Mouse (Mus musculus) kidney, adult 11 months (tissue): Measurements from ENCODE around the gene Rhox4g.
"Not testable (repeated sequence)": the region's sequence is repeated elsewhere in the genome, so short reads cannot be mapped to it uniquely, and the experiment has no call there.

Experiments used
- DNase-seq: peaks from one replicate; pipeline ENCODE4 v3.0.0; 2022

Rhox4g gene

DNA sequence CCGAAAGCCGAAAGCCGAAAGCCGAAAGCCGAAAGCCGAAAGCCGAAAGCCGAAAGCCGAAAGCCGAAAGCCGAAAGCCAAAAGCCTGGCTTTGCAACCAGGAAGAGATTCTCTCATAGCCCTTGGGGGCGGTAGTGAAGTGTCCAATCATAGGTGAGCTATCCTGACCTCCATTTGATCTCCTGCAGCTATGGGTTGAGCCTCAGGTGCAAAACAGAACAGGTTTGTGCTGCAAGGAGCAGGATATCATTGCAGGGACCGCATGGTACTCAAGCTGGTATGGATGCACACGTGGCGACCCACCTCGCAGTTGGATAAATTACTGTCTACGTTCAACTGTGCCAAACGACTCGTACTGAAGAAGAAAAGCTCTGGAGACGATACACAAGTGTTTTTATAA is at the start of gene Rhox4g:
Gene Rhox4g, minus strand, starts transcription at position 101 of the 400 bp plus-strand sequence.
- DNase-seq = not testable (repeated sequence)

GRCm38 (mm10) chrX:37692261-37692660 is 41.1 kb upstream of the Rhox4g start:
- DNase-seq = no peak

- no peak for DNase-seq
These were observed 32.0 kb upstream of the Rhox4g start for GRCm38 (mm10) chrX:37683031-37683715.

DNA sequence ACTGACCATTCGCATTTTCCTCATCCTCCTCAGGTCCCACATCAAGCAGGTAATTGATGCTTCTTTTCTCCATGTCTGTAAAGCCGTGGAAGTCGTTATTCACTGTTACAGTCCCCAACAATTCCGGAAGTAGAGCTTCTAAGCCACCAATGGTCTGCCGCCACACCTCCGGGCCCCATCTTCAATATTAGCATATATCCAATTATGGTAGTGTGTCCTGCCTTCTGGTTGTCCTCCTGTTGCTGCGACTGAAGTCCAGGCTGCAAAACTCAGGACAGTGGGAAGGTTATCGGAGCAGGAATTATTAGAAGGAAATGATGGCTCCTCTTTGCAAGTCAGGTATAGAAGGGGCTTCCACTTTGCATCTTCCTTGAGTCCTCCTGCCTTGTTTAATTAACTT is 22.1 kb upstream of the Rhox4g start, which contains the start of gene Rhox2h:
Gene Rhox2h, minus strand, starts transcription at position 101 of the 400 bp plus-strand sequence.
- not testable (repeated sequence) for DNase-seq

DNA sequence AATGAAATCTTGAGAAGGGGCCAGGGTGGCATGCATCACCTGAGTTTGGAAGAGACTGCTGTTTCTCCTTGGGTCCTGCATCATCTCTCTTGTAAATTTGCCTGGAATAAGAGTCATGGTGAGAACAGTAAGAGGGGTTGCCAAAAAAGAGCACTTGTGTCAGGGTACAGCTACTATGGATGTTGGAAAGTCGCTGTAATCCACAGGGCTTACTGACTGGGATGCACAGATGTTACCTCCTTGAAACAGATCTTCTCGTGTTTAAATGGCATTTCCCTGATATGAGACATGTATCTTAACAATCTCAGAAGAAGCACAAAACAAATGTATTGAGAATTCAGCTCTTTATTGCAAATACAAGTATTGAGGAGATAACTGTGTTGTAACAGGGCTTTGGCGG is 17.5 kb upstream of the Rhox4g start, which contains the start of gene Rhox3h:
Gene Rhox3h, minus strand, starts transcription at position 101 of the 400 bp plus-strand sequence.
- not testable (repeated sequence) for DNase-seq

GRCm38 (mm10) chrX:37643370-37643769 is 7.8 kb downstream of the Rhox4g start, which contains the start of gene Rhox2g:
Rhox2g (minus strand) TSS chrX:37643470.
- not testable (repeated sequence) for DNase-seq

DNA sequence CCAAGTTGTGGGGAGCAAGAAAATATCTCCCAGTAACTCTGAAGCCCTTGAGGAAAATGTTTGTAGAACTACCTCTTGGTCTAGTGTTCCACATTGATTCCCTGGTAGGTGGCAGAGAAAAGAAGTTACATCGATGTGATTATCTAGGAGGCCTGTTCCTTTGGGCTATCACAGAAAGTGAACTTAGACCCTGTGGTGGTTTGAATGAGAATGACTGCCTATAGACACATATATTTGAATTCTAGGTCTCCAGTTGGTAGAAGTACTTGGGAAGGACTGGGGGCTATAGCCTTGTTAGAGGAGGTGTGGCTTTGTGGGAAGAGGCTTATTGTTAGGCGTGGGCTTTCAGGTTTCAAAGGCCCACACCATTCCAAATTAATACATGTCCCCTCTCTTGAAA is 22.6 kb downstream of the Rhox4g start, which contains the start of gene Rhox3g:
Gene Rhox3g, minus strand, starts transcription at position 101 of the 400 bp plus-strand sequence.
- DNase-seq = not testable (repeated sequence)

DNA sequence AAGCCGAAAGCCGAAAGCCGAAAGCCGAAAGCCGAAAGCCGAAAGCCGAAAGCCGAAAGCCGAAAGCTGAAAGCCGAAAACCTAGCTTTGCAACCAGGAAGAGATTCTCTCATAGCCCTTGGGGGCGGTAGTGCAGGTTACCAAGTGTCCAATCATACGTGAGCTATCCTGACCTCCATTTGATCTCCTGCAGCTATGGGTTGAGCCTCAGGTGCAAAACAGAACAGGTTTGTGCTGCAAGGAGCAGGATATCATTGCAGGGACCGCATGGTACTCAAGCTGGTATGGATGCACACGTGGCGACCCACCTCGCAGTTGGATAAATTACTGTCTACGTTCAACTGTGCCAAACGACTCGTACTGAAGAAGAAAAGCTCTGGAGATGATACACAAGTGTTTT is 43.5 kb downstream of the Rhox4g start, which contains the start of gene Rhox4f:
Gene Rhox4f, minus strand, starts transcription at position 101 of the 400 bp plus-strand sequence.
- not testable (repeated sequence) for DNase-seq
